Mouse (Mus musculus) small intestine, adult 10 weeks (tissue): ENCODE measurements around the gene Gm13757. TPM values are rescaled to one million over a fixed set of nuclear protein-coding genes. Genes with fewer than 3 reads are reported as not detected.

Experiments used
- polyA plus RNA-seq: library from polyadenylated mRNA; stranded (reverse); fragments of 350-450 nt; fragmentation: Illumina TruSeq; extraction: RNeasy Lipid Tissue Mini Kit (QIAGEN cat#74804); gene quantifications from one replicate; pipeline ENCODE4 v1.2.3, GENCODE M21; 2014; ENCODE audit warnings: low replicate concordance

Gm13757 gene
- not detected for polyA plus RNA-seq

DNA sequence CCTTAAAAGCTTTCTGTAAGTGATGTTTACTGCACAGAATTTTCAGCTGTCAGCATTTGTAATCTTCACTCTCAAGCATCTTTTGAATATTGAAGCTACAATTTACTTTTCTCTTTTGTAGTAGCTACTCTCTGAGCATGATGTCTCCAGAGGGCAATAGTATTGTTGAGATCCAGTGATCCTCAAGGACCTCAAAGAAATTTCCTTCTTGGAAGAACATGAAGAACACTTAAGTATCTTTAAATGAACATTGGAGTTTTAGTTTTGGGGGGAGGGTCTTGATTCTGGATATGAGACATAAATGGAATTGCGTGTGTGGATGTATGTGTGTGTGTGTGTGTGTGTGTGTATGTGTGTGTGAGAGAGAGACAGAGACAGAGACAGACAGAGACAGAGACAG is at the start of gene Gm13757:
Gm13757 (minus strand) TSS at position 101 of the 400 bp plus-strand sequence.

DNA sequence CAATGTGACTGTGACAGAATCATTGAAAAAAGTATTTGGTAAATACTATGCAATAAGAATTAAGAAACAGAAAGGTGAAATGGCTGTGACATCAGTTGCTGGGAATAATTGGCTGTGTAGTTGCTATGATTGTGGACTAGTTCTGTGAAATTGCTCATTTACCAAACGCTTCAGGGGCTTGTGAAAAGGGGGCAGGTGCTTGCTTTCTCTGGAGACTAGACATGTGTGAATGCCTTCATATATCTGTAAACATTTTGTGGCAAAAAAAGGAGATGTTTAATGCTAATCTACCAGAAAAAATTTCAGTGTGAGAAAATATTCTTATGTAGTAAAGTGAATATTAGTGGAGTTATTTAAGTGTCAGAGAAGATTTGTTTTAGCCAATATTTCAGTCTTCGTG is 44.1 kb upstream of the Gm13757 start, which contains the start of gene Olfr1185-ps1:
Olfr1185-ps1 (plus strand) TSS at position 301 of the 400 bp plus-strand sequence.

GRCm38 (mm10) chr2:88483298-88483697 is 34.4 kb upstream of the Gm13757 start, which contains the start of gene Olfr1184:
Olfr1184 (plus strand) TSS chr2:88483598.

DNA sequence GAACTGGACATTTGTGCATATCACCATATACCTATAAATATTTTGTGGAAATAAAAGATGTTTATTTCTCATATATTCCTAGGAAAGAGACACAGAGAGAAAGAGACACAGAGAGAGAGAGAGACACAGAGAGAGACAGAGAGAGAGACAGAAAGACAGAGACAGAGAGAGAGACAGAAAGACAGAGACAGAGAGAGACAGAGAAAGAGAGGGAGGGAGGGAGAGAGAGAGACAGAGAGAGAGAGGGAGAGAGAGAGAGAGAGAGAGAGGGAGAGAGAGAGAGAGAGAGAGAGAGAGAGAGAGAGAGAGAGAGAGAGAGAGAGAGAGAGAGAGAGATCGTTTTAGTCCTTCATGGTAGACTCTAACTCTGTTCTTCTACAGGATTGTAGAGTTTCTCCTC is 5.6 kb upstream of the Gm13757 start, which contains the start of gene Olfr1183:
Olfr1183 (plus strand) TSS at position 301 of the 400 bp plus-strand sequence.

DNA sequence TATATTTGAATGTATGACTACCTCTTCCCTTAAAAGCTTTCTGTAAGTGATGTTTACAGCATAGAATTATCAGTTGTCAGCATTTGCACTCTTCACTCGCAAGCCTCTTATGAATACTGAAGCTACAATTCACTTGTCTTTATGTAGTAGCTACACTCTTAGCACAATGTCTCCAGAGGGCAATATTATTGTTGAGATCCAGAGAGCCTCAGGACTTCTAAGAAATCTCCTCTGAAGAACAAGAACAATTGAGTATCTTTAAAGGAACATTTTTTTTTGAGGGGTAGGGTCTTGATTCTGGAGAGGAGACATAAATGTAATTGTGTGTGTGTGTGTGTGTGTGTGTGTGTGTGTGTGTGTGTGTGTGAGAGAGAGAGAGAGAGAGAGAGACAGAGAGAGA is 22.9 kb downstream of the Gm13757 start, which contains the start of gene Olfr1181:
Olfr1181 (minus strand) TSS at position 101 of the 400 bp plus-strand sequence.

GRCm38 (mm10) chr2:88419051-88419450 is 29.9 kb downstream of the Gm13757 start, which contains the start of gene Olfr1180:
Olfr1180 (minus strand) TSS chr2:88419151.

DNA sequence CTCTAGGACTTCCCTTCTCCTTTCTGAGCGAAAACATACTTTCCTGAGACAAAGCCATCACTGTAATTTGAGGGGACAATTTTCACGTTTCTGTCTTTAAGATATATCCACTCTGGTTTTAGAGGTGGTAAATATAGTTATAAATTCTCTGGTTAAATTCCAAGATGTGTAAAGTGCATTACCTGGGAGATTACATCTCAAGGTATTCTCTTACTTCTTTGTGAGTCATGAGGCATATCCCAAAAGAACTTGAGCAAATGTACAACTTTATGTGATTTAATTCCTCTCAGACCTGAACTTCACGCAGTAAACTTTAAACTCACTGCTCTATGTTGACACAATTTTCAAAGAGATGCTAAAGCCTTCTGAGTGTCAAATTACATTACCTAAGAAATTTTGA is 42.6 kb downstream of the Gm13757 start, which contains the start of gene Olfr1179:
Olfr1179 (minus strand) TSS at position 101 of the 400 bp plus-strand sequence.

Other genes with a start within 250 kb of the Gm13757 start
- gene Olfr1170, start 220.8 kb downstream of the Gm13757 start, polyA plus RNA-seq = not detected
- gene Olfr1173, start 169.3 kb downstream of the Gm13757 start, polyA plus RNA-seq = not detected
- gene Olfr1174-ps, start 134.0 kb downstream of the Gm13757 start, polyA plus RNA-seq = not detected
- gene Olfr1175-ps, start 121.9 kb downstream of the Gm13757 start, polyA plus RNA-seq = not detected
- not detected for gene Olfr1176, start 112.4 kb downstream of the Gm13757 start, polyA plus RNA-seq
- gene Olfr1177-ps, start 102.6 kb downstream of the Gm13757 start, polyA plus RNA-seq = not detected
- gene Olfr1178, start 62.1 kb downstream of the Gm13757 start, polyA plus RNA-seq = not detected
- not detected for gene Olfr1179, start 42.7 kb downstream of the Gm13757 start, polyA plus RNA-seq
- not detected for gene Olfr1180, start 30.0 kb downstream of the Gm13757 start, polyA plus RNA-seq
- not detected for gene Olfr1181, start 23.0 kb downstream of the Gm13757 start, polyA plus RNA-seq
- gene Olfr1183, start 5.7 kb upstream of the Gm13757 start, polyA plus RNA-seq = not detected
- gene Olfr1184, start 34.5 kb upstream of the Gm13757 start, polyA plus RNA-seq = not detected
- not detected for gene Olfr1185-ps1, start 44.2 kb upstream of the Gm13757 start, polyA plus RNA-seq
- gene Olfr1186, start 69.4 kb upstream of the Gm13757 start, polyA plus RNA-seq = not detected
- not detected for gene Olfr1188, start 107.8 kb upstream of the Gm13757 start, polyA plus RNA-seq
- gene Olfr1189, start 137.3 kb upstream of the Gm13757 start, polyA plus RNA-seq = not detected
- not detected for gene Olfr1191-ps1, start 191.4 kb upstream of the Gm13757 start, polyA plus RNA-seq
- gene Olfr1192-ps1, start 199.4 kb upstream of the Gm13757 start, polyA plus RNA-seq = not detected
- not detected for gene Olfr1193, start 226.5 kb upstream of the Gm13757 start, polyA plus RNA-seq
- not detected for gene Olfr1195, start 240.1 kb upstream of the Gm13757 start, polyA plus RNA-seq